Mouse (Mus musculus) R1 (cell line): ENCODE results near the gene Ccdc40.
"Not testable (repeated sequence)": the region's sequence is repeated elsewhere in the genome, so short reads cannot be mapped to it uniquely, and the experiment has no call there.

Experiments used
- DNase-seq: peaks from one replicate; pipeline ENCODE4 v3.0.0-alpha.2; 2018; ENCODE audit warnings: low read depth, low spot score

Gene Ccdc40

DNA sequence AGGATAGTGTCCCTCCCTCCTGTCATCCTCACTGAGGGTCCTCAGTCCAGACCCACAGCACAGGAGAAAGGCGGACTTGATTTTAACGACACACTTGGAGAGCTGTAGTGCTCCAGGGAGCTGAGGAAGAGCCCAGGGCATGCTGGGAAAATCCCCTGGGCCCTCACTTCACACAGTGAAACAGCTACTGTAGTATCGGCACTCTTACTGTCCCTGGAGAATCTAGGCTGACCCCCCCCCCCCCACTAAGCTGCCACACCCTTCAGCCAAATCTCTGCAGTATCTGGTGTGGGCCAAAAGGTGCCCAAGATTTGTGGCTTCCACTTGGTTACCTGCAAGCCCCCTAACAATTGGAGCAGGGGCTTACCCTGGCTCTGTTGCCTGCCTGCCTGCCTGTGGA lies 8.6 kb downstream of the Ccdc40 start:
- DNase-seq: no peak

- peak; percentile 69 for DNase-seq
Measured at GRCm38 (mm10) chr11:119237568-119238304, 9.4 kb downstream of the Ccdc40 start.

DNA sequence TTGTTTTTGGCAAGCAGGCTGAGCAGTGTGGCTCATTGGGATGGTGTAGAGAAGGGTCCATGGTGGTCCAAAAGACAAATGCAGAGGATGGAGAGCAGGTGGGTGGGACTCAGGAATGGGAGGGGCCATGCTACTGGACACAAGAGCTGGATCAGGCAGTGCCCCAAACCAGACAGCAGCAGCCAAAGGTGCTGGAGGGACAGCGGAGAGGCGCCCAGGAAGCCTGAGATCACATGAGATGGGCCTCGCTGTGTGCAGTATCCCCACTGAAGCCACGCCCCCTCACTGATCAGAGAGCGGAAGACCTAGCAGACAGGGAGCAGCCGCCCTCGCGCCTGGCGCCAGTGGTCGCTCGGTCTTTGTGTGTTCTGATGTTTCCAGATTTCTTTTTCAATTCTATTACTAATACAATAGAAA lies 9.9 kb downstream of the Ccdc40 start:
- DNase-seq: peak; percentile 83

DNA sequence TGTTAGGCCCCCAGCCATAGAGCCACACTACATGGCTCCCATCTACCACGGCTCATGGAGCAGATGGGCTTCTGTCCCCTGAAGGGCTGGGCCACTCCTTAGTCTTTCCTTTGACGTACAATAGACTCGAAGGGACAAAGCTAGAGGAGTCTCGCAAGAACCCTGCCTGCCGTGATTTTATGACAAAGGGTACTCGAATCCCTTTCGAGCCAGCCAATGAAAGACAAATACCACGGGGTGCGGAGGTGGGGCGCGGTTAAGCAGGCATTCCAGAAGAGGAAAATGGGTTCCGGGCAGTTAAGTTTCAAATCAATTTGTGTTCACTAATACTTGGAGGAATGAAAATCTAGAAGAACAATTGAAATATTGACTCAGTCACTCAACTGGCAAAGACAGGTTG lies 11.1 kb downstream of the Ccdc40 start:
- peak; percentile 96 for DNase-seq

DNA sequence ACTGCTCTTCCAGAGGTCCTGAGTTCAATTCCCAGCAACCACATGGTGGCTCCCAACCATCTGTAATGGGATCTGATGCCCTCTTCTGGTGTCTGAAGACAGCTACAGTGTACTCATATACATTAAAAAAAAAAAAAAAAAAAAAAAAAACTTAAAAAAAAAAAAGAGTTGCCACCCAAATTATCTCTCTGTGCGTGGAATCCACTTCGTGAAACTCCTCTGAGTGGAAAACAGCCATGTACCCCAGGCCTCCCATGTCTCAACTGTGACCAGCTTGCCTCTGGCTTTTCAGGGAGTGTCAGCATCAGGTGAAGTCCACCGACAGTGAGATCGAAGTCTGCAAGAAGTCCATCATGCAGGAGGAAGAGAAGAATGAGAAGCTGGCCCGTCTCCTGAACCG lies 17.2 kb downstream of the Ccdc40 start:
- not testable (repeated sequence) for DNase-seq

- peak; percentile 76 for DNase-seq
Measured at GRCm38 (mm10) chr11:119249011-119249410, 20.6 kb downstream of the Ccdc40 start.

DNA sequence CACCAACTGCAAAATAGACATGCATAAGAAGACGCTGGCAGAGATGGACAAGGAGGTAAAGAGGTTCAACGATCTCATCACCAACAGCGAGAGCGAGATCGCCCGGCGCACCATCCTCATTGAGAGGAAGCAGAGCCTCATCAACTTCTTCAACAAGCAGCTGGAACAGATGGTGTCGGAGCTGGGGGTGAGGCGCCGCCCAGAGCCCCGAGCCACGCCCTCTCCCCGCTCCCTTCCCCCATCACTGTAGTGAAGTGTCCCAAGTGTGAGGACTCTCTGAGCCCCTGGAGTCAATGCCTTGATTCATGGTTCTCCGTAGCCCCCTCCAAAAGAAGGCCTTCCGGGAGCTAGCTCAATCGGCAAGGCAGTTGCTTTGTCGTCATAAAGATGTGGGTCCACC lies 22.6 kb downstream of the Ccdc40 start:
- DNase-seq: no peak

DNA sequence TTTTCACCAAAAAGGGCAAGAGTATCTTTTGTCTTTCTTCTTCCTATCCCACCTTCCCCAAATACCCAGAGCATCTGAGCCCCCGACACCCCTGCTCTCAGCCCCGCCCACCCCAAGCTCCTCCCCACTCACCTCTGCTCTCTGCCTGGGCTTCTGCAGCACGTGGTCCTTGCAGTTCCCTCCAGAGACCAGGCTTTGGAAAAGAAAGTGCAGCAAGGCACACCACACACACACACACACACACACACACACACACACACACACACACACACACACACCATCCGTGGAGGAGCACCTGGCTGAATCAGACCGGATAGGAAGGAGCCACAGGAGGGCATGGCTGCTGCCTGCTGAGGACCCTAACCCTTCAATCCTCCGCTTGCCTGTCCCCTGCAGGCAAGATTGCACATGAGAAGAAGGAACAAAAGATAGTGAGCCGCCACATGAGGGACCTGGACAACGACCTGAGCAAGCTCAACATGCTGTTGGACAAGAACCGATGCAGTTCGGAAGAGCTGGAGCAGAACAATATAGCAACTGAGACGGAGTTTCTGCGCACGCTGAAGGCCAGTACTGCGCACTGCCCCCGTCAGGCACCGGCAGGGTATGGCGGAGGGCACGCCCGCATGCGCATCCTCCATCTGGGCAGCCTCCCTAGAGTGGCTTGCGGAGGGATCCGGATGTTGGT lies 24.6 kb downstream of the Ccdc40 start:
- DNase-seq: peak; percentile 54

- DNase-seq: not testable (repeated sequence)
Measured at GRCm38 (mm10) chr11:119256557-119256956, 28.2 kb downstream of the Ccdc40 start.

GRCm38 (mm10) chr11:119258216-119258571 lies 29.8 kb downstream of the Ccdc40 start:
- no peak for DNase-seq

- DNase-seq: peak; percentile 89
Measured at GRCm38 (mm10) chr11:119258572-119259322, 30.4 kb downstream of the Ccdc40 start.

DNA sequence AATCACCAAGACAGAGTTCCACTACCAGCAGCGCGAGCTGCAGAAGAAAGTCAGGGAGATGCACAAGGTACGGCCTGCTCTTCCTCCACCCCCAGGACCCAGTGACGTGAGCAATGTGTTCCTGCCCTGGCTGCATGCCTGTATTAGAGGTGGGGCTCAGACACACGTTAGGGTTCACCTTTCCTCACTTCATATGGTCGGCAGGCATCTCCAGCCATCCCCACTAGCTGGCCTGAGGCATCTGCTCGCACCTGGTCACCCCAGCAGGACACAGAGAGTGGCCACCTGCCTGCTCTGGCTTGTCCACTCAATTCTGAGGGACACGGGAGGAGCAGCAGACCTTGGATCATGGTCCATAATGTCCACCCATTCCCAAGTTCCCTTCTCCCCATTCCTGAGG lies 31.6 kb downstream of the Ccdc40 start:
- DNase-seq: no peak

DNA sequence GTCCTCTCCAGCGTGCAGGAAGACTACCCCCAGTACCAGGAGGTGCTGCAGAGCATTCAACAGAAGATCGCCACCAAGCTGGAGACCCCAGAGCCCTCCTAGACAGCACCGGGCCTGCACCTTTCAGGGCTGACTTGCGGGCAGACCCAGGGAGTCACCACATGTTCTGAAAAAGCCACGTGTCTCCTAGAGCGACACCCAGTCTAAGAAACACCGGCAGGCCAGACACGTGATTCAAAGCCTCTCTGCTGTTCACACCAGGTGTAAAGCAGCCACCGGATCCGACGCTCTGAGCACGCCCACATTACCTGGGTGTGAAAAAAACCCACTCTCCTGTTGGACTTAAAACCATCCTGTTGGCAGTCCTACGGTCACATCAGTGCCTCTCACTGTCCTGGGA lies 36.0 kb downstream of the Ccdc40 start:
- peak; percentile 33 for DNase-seq

DNA sequence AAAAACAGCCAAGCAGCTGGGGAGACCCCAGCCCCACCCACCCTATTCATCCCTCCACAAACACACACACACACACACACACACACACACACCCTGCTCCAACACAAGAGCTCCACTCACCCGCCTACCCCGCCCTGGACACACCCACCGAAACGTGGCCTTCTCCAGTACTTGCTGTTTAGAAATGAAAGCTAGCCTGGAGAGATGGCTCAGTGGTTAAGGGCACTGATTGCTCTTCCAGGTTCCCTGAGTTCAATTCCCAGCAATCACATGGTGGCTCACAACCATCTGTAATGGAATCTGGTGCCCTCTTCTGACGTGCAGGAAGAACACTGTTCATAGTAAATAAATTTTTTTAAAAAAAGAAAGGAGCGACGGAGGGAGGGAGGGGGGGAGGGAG lies 37.4 kb downstream of the Ccdc40 start:
- peak; percentile 51 for DNase-seq

GRCm38 (mm10) chr11:119267241-119267674 lies 38.9 kb downstream of the Ccdc40 start:
- DNase-seq: no peak

GRCm38 (mm10) chr11:119267768-119268556 lies 39.6 kb downstream of the Ccdc40 start, which contains the start of gene Gaa:
Gene Gaa, plus strand, starts transcription at chr11:119267887.
- DNase-seq: peak; percentile 94

- DNase-seq: peak; percentile 66
Measured at GRCm38 (mm10) chr11:119268557-119269195, 40.3 kb downstream of the Ccdc40 start.

DNA sequence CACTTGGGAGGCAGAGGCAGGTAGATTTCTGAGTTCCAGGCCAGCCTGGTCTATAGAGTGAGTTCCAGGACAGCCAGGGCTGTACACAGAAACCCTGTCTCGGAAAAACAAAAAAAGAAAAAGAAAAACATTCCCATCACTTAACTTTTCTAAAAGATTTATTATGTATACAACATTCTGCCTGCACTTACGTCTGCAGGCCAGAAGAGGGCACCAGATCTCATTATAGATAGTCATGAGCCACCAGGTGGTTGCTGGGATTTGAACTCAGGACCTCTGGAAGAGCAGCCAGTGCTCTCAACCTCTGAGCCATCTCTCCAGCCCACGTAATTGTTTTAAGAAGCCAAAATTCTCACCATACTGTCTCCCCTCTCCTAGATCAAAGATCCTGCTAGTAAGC lies 44.1 kb downstream of the Ccdc40 start:
- not testable (repeated sequence) for DNase-seq

- DNase-seq: peak; percentile 37
Measured at GRCm38 (mm10) chr11:119273186-119273930, 45.0 kb downstream of the Ccdc40 start.

DNA sequence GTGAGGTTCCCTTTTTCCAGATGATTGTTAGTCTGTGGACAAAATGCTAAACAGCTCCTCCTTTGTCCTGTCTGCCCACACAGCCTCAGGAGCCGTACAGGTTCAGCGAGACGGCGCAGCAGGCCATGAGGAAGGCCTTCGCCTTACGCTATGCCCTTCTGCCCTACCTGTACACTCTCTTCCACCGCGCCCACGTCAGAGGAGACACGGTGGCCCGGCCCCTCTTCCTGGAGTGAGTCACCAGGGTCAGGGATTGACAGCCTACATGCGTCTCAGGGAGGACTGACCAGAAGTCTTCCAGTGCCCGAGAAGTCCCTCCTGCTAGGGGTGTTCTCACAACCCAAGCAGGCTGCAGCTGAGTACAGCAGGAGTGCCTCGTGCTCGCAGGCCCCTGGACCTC lies 52.7 kb downstream of the Ccdc40 start:
- DNase-seq: no peak
